Mouse (Mus musculus): Measurements from ENCODE around the gene Trp53tg5.

Trp53tg5 gene

GRCm38 (mm10) chr2:164496331-164496730 lies 22.8 kb upstream of the Trp53tg5 start:
- DNase-seq (ENCODE audit: low spot score): no peak

DNA sequence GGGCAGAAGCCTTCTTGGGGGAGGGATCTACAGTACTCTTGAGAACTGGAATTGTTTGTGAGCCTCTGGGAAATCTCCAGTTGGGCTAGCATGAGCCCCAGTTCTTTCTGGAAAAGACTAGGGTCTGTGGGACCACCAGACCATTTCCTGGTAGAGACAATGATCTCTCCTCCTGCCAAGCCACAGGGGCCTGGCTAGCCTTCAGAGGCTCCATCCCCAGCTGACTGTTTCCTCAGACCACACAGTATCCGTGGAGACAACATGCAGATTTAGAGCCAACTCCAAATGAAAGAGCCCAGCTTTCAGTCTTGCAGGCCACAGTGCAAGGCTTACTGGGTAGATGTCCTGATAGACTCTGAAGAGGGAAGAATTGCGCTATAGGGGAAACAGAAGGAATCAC lies 20.6 kb upstream of the Trp53tg5 start:
- no peak for DNase-seq (ENCODE audit: low spot score)

DNA sequence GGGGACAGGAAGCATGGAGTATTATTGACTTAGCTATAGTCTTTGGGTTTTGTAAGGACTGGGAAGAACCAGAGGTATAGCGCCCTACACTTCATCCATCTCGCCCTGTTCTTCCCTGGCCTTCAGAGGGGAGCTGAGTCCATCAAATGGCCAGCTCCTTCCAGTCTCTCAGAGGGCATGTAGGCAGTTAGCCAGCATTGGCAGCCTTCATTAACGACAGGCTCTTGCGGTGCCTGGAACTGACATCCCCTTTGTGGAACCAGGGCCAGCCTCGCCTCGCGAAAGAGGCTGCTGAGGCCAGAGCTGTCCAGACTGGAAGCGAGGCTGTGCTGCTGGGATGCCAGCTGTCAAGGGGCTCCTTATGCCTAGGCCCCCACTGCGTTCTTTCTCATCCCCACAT lies 14.3 kb upstream of the Trp53tg5 start:
- DNase-seq (ENCODE audit: low spot score): no peak

DNA sequence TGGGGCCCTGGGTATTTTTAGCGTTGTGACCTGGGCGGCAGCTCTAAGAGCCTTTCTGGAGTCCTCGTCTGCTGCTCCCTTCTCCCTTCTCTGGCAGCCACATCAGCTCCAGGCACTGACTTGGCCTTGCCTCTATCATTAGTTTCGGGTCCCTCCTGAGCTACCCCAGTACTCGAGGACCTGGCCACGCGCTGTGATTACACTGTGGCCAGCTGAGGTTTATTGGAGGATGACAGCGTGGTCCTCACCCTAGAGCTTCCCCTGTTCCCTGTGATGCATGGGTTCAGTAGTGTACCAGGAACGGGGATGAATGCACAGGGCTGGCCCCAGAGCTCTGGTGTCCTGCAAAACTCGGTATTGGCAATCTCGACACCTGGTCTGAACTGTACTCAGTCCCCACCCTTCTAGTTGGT lies 13.6 kb upstream of the Trp53tg5 start:
- DNase-seq (ENCODE audit: low spot score): no peak

GRCm38 (mm10) chr2:164486258-164487114 lies 13.0 kb upstream of the Trp53tg5 start:
- peak; percentile 62 for DNase-seq (ENCODE audit: low spot score)

- peak; percentile 58 for DNase-seq (ENCODE audit: low spot score)
Observed at GRCm38 (mm10) chr2:164485681-164486257, 12.2 kb upstream of the Trp53tg5 start, which contains the start of gene Dbndd2. Dbndd2 (plus strand) TSS chr2:164486106.

DNA sequence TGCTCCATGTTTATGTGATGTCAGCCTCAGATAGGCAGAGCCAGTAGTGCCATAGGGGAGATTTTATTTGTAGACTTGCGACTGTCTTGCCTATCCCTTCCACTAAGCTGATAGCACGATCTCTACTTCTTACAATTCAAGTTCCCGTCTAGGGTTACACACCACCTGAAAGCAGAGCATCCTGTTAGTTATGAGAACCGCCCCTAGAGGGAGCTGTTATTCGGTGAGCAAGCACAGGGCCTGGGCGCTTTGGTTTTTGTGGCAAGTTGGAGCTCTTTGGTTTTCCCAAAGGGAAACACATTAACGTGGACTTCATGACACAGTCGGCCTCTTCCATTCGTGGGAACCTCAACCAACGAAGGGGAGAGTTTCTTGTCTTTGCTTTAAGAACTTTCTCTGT lies 3.3 kb downstream of the Trp53tg5 start:
- DNase-seq (ENCODE audit: low spot score): peak; percentile 51

DNA sequence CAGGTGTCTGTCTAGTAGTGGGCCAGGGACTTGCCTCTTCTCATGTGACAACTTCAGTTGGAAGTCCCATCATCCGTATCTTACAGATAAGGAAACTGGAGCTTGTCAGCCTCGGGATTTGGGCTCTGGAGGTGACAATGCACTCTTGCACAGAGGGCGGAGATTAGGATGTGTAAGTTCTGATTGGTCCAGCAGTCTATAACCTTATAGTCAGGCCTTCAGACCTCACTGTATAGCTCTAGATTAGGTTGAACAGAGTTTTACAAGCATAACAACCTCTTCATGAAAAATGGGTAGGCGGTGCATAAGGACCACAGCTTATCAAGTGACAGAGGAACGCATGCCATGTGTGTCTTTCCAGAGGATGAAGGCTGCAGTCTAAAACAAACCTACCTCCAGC lies 6.7 kb downstream of the Trp53tg5 start:
- no peak for DNase-seq (ENCODE audit: low spot score)

DNA sequence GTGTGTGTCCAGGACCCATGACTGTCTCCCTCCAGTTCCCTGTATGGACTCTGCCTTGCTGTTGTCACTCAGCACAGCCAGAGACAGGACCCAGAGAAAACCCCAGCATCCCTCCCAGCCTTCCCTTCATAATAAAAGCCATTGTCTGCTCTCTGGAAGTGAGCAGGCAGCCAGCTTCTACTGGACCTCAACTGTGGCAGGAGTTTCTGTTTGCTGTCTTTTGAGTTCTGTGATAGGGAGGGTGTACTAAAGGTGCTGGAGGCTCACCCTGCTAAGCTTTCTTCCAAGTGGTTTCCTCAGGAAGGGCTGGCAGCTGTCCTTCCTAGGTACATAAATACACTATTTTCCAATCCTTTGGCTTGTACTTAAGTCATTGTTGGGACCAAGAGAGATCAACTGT lies 8.4 kb downstream of the Trp53tg5 start:
- DNase-seq (ENCODE audit: low spot score): no peak

DNA sequence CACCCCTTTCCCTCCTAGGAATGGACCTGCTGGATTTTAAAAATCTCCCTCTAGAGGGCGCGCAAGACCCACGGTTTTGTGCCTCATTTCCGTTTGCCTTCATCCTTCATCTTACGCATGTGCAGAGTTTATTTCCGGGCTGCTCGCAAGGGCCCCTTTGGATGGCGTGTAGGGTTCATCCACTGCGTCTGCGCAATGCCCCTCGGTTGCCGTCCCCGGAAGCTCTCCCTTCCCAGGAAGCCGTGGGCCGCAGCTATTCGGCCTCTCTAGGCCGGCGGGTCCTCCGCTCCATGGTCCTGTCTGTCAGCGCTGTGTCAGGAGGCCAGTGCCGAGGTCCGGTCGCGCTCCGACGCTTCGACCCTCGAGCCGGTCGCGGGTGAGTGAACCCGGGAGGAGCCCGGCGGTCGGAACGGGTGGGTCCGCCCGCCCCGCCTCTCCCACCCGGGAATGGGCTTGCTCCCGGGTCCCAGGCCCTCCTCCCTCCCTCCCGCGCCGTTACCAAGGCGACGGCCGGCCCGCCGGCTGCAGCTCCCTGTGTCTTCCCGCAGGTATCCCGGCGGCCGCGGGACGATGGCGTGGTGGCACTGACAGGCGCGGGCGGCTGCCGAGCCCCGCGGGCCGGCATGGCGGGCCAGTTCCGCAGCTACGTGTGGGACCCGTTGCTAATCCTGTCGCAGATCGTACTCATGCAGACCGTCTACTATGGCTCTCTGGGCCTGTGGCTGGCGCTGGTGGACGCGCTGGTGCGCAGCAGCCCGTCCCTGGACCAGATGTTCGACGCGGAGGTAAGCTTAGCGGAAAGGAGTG lies 12.6 kb downstream of the Trp53tg5 start, which contains the start of gene Gm20458:
Gene Gm20458, plus strand, starts transcription at position 223 of the 807 bp plus-strand sequence.
- DNase-seq (ENCODE audit: low spot score): peak; percentile 89

DNA sequence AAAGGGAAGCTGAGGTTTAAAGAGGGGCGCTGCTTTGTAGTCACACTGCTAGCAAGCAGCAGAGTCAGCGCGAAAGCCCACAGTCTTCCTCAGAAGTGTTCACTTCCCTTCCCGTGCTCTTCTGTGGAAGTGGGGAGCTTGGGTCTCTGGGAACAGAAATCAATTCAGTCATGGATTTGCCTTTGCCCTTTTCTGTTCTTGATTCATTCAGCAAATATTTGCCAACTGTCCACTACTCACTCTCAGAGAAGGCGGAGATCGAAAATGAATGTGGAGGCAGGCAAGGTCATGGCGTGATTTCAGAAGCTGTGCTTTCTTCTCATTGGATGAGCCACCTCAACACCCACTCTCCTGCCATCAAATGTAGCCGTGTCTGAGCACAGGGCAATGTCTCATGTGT lies 15.0 kb downstream of the Trp53tg5 start:
- DNase-seq (ENCODE audit: low spot score): no peak

- no peak for DNase-seq (ENCODE audit: low spot score)
Observed at GRCm38 (mm10) chr2:164457942-164458341, 15.6 kb downstream of the Trp53tg5 start.

DNA sequence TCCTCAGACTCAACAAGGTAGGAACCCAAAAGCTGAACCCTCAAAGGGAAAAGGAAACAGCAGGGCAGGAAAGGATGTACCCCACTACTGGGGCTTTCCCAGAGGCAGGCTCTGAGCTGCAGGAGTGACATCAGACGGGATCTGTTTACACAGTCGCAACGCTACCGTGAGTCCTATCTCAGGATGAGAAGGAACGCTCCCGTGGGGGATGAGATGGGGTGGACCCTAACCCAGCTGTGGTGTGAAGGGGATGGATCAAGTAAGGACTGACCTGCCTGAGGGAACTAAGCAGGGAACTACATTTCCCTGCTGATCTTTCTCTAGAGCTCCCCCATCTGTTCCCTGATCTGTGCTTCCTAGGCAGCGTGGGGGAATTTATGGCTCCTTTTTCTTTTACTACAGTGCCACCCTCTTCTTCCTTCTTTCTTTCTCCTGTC lies 16.6 kb downstream of the Trp53tg5 start, which contains the start of gene Sys1:
Gene Sys1, plus strand, starts transcription at position 101 of the 437 bp plus-strand sequence.
- DNase-seq (ENCODE audit: low spot score): no peak

- DNase-seq (ENCODE audit: low spot score): no peak
Observed at GRCm38 (mm10) chr2:164456413-164456812, 17.1 kb downstream of the Trp53tg5 start.

- no peak for DNase-seq (ENCODE audit: low spot score)
Observed at GRCm38 (mm10) chr2:164455421-164456190, 17.9 kb downstream of the Trp53tg5 start.

- no peak for DNase-seq (ENCODE audit: low spot score)
Observed at GRCm38 (mm10) chr2:164454846-164455245, 18.7 kb downstream of the Trp53tg5 start.

GRCm38 (mm10) chr2:164453887-164454500 lies 19.5 kb downstream of the Trp53tg5 start:
- no peak for DNase-seq (ENCODE audit: low spot score)

GRCm38 (mm10) chr2:164453047-164453757 lies 20.3 kb downstream of the Trp53tg5 start:
- DNase-seq (ENCODE audit: low spot score): no peak

DNA sequence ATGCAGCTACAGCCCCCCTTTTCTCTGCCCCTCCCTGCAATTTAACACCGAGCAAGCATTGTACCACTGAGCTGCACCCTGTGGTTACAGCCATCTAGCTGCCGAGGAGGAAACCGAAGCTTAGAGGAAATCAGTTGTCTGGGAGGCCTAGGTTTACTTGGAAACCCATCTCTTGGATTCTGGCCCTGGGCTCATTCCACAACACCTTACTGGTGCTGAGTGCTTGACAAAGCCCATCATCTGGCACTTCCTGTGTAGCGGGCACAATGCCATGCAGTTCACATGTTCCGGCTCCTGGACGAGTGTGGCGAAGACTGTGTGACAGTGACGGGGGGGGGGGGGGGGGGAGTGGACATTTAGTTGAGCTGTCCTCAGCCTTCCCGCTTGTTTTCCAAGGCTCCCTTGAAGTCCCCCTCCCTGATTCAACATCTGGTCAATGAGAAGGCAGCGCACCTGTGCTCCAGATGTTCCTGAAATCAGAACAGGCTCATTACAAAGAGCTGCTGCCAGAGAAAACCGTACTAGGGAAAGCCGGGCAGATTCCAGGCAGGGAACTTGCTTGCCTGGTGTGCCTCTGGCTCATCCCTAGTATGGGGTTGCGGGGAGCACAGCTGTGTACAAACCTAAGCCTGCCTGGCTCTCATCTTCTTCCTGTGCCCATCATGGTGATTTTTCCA lies 21.4 kb downstream of the Trp53tg5 start:
- DNase-seq (ENCODE audit: low spot score): no peak

Measured in urinary bladder, postnatal 25 days (tissue).